Mouse (Mus musculus) thymus, postnatal 4 days (tissue): ENCODE results near the gene Cdv3.

Source experiments
- DNase-seq: peaks from one replicate; pipeline ENCODE4 v3.0.0; 2021

Gene Cdv3

GRCm38 (mm10) chr9:103365290-103366247 is at the start of gene Cdv3:
Cdv3 (minus strand) TSS chr9:103365840.
- DNase-seq = peak; percentile 98

- DNase-seq = no peak
Measured at GRCm38 (mm10) chr9:103413457-103413856, 47.8 kb upstream of the Cdv3 start.

- no peak for DNase-seq
Measured at GRCm38 (mm10) chr9:103409119-103409518, 43.5 kb upstream of the Cdv3 start.

- DNase-seq = no peak
Measured at GRCm38 (mm10) chr9:103408136-103408777, 42.6 kb upstream of the Cdv3 start.

- peak; percentile 50 for DNase-seq
Measured at GRCm38 (mm10) chr9:103403331-103403973, 37.8 kb upstream of the Cdv3 start.

GRCm38 (mm10) chr9:103398509-103399157 is 33.0 kb upstream of the Cdv3 start:
- DNase-seq = no peak

GRCm38 (mm10) chr9:103393256-103393655 is 27.6 kb upstream of the Cdv3 start:
- DNase-seq = no peak

- no peak for DNase-seq
Measured at GRCm38 (mm10) chr9:103391796-103392372, 26.2 kb upstream of the Cdv3 start.

- no peak for DNase-seq
Measured at GRCm38 (mm10) chr9:103389261-103389660, 23.6 kb upstream of the Cdv3 start.

- no peak for DNase-seq
Measured at GRCm38 (mm10) chr9:103387011-103387653, 21.5 kb upstream of the Cdv3 start.

- DNase-seq = no peak
Measured at GRCm38 (mm10) chr9:103386573-103386972, 20.9 kb upstream of the Cdv3 start.

GRCm38 (mm10) chr9:103385600-103385999 is 20.0 kb upstream of the Cdv3 start:
- DNase-seq = no peak

- DNase-seq = peak; percentile 54
Measured at GRCm38 (mm10) chr9:103384141-103384796, 18.6 kb upstream of the Cdv3 start.

GRCm38 (mm10) chr9:103383576-103383975 is 17.9 kb upstream of the Cdv3 start:
- no peak for DNase-seq

GRCm38 (mm10) chr9:103382989-103383388 is 17.3 kb upstream of the Cdv3 start:
- no peak for DNase-seq

- DNase-seq = no peak
Measured at GRCm38 (mm10) chr9:103380566-103380965, 14.9 kb upstream of the Cdv3 start.

GRCm38 (mm10) chr9:103379199-103379598 is 13.6 kb upstream of the Cdv3 start:
- no peak for DNase-seq

- DNase-seq = no peak
Measured at GRCm38 (mm10) chr9:103378686-103379085, 13.0 kb upstream of the Cdv3 start.

GRCm38 (mm10) chr9:103376346-103377320 is 11.0 kb upstream of the Cdv3 start:
- no peak for DNase-seq
